Mouse (Mus musculus): ENCODE results near the gene Ppp6r1. TPM values are rescaled to one million over a fixed set of nuclear protein-coding genes. Genes with fewer than 3 reads are reported as not detected.

Gene Ppp6r1
- polyA plus RNA-seq, 1 experiment = 419 TPM

DNA sequence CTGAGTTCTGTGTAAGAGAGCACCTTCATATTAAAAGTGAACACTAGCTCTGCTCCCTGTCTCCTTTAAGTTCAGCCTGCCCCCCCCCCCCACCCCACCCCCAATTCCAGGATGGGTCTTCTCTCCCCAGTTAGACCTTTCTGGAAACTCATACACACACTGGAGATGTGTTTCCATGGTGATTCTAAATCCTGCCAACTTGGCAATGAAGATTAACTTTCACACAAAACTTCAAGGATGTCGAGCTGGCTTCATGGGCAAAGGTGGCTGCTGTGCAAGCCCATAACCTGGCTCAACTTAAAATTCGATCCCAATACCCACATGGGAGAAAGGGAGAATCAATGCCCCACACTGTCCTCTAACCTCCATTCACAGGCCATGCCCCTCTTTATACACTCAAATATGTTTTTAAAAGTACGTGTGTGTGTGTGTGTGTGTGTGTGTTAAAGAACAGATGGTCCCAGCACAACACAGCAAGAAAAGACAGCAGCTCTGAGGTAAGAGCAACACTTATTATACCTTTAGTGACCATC, 1.2 kb upstream of the Ppp6r1 start:
- Histone ChIP-seq H3K4me3 (ENCODE audit: control insufficient read depth, insufficient read depth, low read length) (no peak overlapping the region), H3K36me3 (ENCODE audit: control insufficient read depth, insufficient read depth, low read length) (no peaks in the 10 kb centered on the region), H3K27ac (ENCODE audit: control insufficient read depth, insufficient read depth, low read length) (no peak overlapping the region), H3K4me1 (replicated peaks; ENCODE audit: control insufficient read depth, insufficient read depth, low read length) (peaks cover 22% of the 10 kb centered on the region), H3K27me3 (ENCODE audit: control insufficient read depth, insufficient read depth, low read length) (no peaks in the 10 kb centered on the region)
- WGBS = 88% methylated on average over 3 of the region's 3 CpGs
- DNase-seq = no peak
- TF ChIP-seq POLR2A (IDR thresholded peaks at IDR 0.05; ENCODE audit: control insufficient read depth, extremely low read depth, insufficient read depth, low read length, poor library complexity) = no peak
- no peak for TF ChIP-seq CTCF (IDR thresholded peaks at IDR 0.05; ENCODE audit: borderline replicate concordance, control insufficient read depth, extremely low read depth, insufficient read depth, low read length, poor library complexity)

DNA sequence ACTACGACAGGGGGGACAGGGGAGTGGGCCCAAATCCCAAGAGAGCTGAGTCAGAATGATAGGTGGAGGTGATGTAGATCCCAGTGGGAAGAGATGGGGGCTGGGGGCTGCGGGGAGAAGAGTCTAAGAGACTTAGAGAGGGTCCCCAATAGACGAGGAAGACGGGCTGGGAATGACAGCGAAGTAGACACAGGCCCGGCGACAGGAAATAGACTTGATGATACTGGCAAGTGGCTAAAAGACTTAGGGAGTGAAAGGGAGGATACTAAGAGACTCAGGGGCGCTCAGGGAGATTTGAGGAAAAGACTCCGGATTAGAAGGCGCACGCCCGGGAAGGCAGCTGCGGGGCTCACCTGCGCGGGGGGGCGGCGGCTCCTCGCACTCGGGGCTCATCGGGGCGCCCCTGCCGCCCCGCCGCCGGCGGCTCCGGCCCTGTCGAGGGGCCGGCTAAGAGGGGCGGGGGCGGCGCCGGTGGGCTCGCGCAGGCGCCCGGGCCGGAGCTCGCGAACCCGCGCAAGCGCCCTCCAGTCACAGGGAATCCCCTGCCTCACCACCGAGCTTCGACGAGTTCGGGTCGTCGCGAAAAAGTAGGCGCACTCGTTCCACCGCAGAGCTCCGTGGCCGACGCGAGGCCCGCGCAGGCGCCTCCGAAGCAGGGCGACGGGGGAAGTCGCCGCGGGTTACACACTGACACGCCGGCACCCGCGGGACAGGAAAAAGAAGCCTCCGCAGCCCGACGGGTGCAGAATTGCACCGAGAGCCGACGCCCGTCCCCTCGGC, 501 bp downstream of the Ppp6r1 start:
- TF ChIP-seq POLR2A (IDR thresholded peaks at IDR 0.05; ENCODE audit: control insufficient read depth, extremely low read depth, insufficient read depth, low read length, poor library complexity) (no peak), CTCF (IDR thresholded peaks at IDR 0.05; ENCODE audit: borderline replicate concordance, control insufficient read depth, extremely low read depth, insufficient read depth, low read length, poor library complexity) (no peak)
- no peak for DNase-seq
- Histone ChIP-seq H3K36me3 (ENCODE audit: control insufficient read depth, insufficient read depth, low read length) (no peaks in the 10 kb centered on the region), H3K4me3 (ENCODE audit: control insufficient read depth, insufficient read depth, low read length) (peak overlapping the region; percentile 65), H3K27me3 (ENCODE audit: control insufficient read depth, insufficient read depth, low read length) (no peaks in the 10 kb centered on the region), H3K4me1 (replicated peaks; ENCODE audit: control insufficient read depth, insufficient read depth, low read length) (peaks cover 24% of the 10 kb centered on the region), H3K27ac (ENCODE audit: control insufficient read depth, insufficient read depth, low read length) (peak overlapping the region; percentile 93)
- WGBS = under 1% methylated on average over 78 of the region's 78 CpGs

DNA sequence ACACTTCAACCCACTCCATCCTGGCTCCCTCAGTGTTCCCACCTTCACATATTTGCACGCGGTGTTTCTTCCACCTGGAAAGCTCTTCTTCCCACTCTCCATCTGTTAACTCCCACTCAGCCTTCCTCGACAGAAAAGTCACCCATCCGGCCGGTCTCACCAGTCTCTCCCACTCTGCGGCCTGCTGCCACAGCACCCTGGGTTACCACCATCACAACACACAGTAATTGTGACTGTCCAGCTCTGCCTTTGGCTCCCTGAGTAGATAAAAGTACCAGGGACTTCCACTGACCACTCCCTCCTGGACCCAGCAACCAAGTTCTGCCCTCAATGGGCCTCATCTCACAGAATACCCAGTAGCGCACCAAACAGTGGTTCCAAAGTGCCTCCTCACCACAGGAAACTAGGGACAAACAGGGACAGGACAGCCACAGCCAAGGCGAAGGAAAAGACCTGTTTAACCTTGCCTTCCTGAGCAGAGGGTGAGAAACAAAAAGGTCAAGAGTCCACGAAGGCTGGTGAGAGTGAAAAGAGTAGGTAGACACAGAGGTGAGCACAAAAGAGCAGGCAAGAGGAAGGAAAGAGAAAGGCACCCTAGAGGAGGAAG, 1.2 kb downstream of the Ppp6r1 start:
- 5% methylated on average over 9 of the region's 9 CpGs for WGBS
- H3K4me1 ChIP-seq (replicated peaks; ENCODE audit: control insufficient read depth, insufficient read depth, low read length) = peaks cover 26% of the 10 kb centered on the region
- H3K27me3 ChIP-seq (ENCODE audit: control insufficient read depth, insufficient read depth, low read length) = no peaks in the 10 kb centered on the region
- peak overlapping the region; percentile 93 for H3K27ac ChIP-seq (ENCODE audit: control insufficient read depth, insufficient read depth, low read length)
- H3K4me3 ChIP-seq (ENCODE audit: control insufficient read depth, insufficient read depth, low read length) = peak overlapping the region; percentile 65
- TF ChIP-seq CTCF (IDR thresholded peaks at IDR 0.05; ENCODE audit: borderline replicate concordance, control insufficient read depth, extremely low read depth, insufficient read depth, low read length, poor library complexity) (no peak), POLR2A (IDR thresholded peaks at IDR 0.05; ENCODE audit: control insufficient read depth, extremely low read depth, insufficient read depth, low read length, poor library complexity) (no peak)
- no peaks in the 10 kb centered on the region for H3K36me3 ChIP-seq (ENCODE audit: control insufficient read depth, insufficient read depth, low read length)
- peak; percentile 26 for DNase-seq

DNA sequence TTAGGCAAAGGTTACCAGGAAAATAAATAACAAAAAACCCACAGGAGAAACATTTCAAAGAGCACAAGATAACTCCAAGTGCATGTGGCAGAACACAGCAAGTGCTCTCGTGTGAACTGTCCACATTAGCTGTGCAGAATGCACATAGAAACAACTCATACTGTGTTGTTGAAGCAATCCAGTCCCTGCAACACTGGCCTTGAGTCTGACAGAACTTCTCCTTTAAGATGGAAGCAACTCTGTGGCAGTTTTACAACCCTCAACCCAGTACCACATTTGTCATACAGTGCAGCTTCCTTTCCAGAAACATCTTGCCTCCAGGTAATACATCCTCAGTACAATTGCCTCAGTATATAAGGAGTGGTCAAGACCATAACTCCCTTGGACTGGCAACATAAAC, 2.0 kb downstream of the Ppp6r1 start:
- no peaks in the 10 kb centered on the region for H3K27me3 ChIP-seq (ENCODE audit: control insufficient read depth, insufficient read depth, low read length)
- WGBS = 2% methylated on average over 1 of the region's 1 CpGs
- H3K4me1 ChIP-seq (replicated peaks; ENCODE audit: control insufficient read depth, insufficient read depth, low read length) = peaks cover 31% of the 10 kb centered on the region
- DNase-seq = no peak
- H3K4me3 ChIP-seq (ENCODE audit: control insufficient read depth, insufficient read depth, low read length) = no peak overlapping the region
- no peaks in the 10 kb centered on the region for H3K36me3 ChIP-seq (ENCODE audit: control insufficient read depth, insufficient read depth, low read length)
- no peak overlapping the region; the same call in 1 of the 2 replicates for H3K27ac ChIP-seq (ENCODE audit: control insufficient read depth, insufficient read depth, low read length)
- TF ChIP-seq CTCF (IDR thresholded peaks at IDR 0.05; ENCODE audit: borderline replicate concordance, control insufficient read depth, extremely low read depth, insufficient read depth, low read length, poor library complexity) (no peak), POLR2A (IDR thresholded peaks at IDR 0.05; ENCODE audit: control insufficient read depth, extremely low read depth, insufficient read depth, low read length, poor library complexity) (no peak)

DNA sequence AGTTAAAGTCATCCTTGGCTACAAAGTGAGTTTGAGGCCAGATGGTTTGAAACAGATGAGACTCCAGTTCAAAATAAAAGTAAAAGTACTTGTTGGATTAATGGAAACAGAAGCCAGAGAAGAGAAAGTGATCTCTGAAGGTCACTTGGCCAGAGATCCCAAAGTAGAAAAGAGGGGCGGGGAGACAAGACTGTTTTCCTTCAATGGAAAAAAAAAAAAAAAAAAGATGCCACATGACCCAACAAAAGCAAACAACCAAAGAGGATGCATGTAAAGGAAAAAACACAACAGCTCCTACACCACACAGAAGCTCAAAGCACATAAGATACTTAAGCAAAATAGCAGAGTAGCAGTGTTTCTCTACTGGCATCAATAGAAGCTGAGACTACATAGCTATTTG, 2.9 kb downstream of the Ppp6r1 start:
- Histone ChIP-seq H3K36me3 (ENCODE audit: control insufficient read depth, insufficient read depth, low read length) (no peaks in the 10 kb centered on the region), H3K27me3 (ENCODE audit: control insufficient read depth, insufficient read depth, low read length) (no peaks in the 10 kb centered on the region), H3K27ac (ENCODE audit: control insufficient read depth, insufficient read depth, low read length) (peak overlapping the region; percentile 83; the same call in 1 of the 2 replicates), H3K4me1 (replicated peaks; ENCODE audit: control insufficient read depth, insufficient read depth, low read length) (peaks cover 38% of the 10 kb centered on the region), H3K4me3 (ENCODE audit: control insufficient read depth, insufficient read depth, low read length) (no peak overlapping the region)
- TF ChIP-seq CTCF (IDR thresholded peaks at IDR 0.05; ENCODE audit: borderline replicate concordance, control insufficient read depth, extremely low read depth, insufficient read depth, low read length, poor library complexity) (no peak), POLR2A (IDR thresholded peaks at IDR 0.05; ENCODE audit: control insufficient read depth, extremely low read depth, insufficient read depth, low read length, poor library complexity) (no peak)
- no peak for DNase-seq
- 44% methylated on average over 1 of the region's 1 CpGs for WGBS

DNA sequence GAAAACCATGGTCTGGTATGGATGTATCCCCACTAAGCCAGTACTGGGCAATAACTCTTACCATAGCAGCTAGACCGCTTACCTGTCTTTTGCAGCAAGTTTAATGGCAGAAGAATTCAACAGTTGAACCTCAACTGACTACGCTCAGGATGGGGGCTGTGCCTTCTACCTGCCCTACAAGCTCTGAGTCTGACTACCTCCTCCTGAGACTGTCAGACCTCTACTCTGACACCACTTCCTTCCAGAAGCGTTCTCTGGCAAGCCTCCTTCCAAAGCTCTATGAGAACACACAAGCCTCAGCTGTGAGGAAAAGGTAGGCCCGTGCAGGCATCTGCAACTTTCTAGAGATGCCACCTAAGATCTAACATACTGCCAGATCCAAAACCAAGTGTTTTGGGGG, 3.4 kb downstream of the Ppp6r1 start:
- peak overlapping the region; percentile 83 for H3K27ac ChIP-seq (ENCODE audit: control insufficient read depth, insufficient read depth, low read length)
- no peak overlapping the region for H3K4me3 ChIP-seq (ENCODE audit: control insufficient read depth, insufficient read depth, low read length)

More for the DNA sequence above, 3.4 kb downstream of the Ppp6r1 start:
- no peaks in the 10 kb centered on the region for H3K36me3 ChIP-seq (ENCODE audit: control insufficient read depth, insufficient read depth, low read length)
- TF ChIP-seq POLR2A (IDR thresholded peaks at IDR 0.05; ENCODE audit: control insufficient read depth, extremely low read depth, insufficient read depth, low read length, poor library complexity) = no peak
- TF ChIP-seq CTCF (IDR thresholded peaks at IDR 0.05; ENCODE audit: borderline replicate concordance, control insufficient read depth, extremely low read depth, insufficient read depth, low read length, poor library complexity) = no peak
- WGBS = 8% methylated on average over 4 of the region's 4 CpGs
- no peaks in the 10 kb centered on the region for H3K27me3 ChIP-seq (ENCODE audit: control insufficient read depth, insufficient read depth, low read length)
- peak; percentile 55 for DNase-seq
- H3K4me1 ChIP-seq (replicated peaks; ENCODE audit: control insufficient read depth, insufficient read depth, low read length) = peaks cover 38% of the 10 kb centered on the region

All from thymus, adult 2 months (tissue).